Mouse (Mus musculus) right cerebral cortex, postnatal 4 days (tissue): ENCODE measurements around the gene Neurl3.

Experiments
- DNase-seq: peaks from one replicate; pipeline ENCODE4 v3.0.0-alpha.2; 2022

Gene Neurl3

GRCm38 (mm10) chr1:36296466-36297149 lies 22.1 kb upstream of the Neurl3 start:
- no peak for DNase-seq

DNA sequence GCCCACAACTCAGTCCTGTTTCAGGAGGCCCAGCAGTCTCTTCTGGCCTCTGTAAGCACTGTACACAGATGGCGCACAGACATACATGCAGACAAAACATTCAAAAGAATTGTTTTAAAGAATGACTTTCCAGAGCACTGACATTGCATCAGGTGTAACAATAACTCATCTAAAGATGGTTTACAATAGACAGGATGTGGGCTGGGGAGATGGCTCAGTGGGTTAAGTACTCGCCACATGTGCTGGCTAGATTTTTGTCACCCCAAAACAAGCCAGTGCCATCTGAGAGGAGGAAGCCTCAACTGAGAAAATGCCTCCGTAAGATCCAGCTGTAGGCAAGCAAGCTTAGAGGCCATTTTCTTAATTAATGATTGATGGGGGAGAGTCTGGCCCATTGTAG lies 19.9 kb upstream of the Neurl3 start:
- DNase-seq: no peak

DNA sequence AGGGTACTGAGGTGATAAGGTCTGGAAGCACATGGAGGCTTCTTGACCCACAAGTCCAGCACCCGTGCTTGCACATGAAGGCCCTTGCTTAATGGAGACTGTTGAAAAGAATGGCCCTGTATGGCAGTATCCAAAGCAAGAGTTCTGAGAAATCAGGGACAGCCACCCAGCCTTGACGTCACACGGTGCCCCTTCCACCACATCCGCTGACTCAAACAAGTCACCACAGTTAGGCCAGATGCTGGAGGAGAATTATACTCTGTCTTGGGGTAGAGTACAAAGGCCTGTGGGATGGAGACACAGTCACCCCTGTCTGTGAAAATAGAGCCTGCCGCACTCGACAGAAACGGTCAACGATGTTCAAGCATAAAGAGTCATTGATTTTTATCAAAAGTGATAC lies 19.0 kb upstream of the Neurl3 start:
- no peak for DNase-seq

- no peak for DNase-seq
These were observed 7.4 kb upstream of the Neurl3 start for GRCm38 (mm10) chr1:36281849-36282248.

GRCm38 (mm10) chr1:36280938-36281337 lies 6.5 kb upstream of the Neurl3 start:
- DNase-seq: no peak

- DNase-seq: peak; percentile 94
These were observed 4.7 kb upstream of the Neurl3 start for GRCm38 (mm10) chr1:36279202-36279601.

- peak; percentile 73 for DNase-seq
These were observed 3.0 kb upstream of the Neurl3 start for GRCm38 (mm10) chr1:36277267-36278060.

DNA sequence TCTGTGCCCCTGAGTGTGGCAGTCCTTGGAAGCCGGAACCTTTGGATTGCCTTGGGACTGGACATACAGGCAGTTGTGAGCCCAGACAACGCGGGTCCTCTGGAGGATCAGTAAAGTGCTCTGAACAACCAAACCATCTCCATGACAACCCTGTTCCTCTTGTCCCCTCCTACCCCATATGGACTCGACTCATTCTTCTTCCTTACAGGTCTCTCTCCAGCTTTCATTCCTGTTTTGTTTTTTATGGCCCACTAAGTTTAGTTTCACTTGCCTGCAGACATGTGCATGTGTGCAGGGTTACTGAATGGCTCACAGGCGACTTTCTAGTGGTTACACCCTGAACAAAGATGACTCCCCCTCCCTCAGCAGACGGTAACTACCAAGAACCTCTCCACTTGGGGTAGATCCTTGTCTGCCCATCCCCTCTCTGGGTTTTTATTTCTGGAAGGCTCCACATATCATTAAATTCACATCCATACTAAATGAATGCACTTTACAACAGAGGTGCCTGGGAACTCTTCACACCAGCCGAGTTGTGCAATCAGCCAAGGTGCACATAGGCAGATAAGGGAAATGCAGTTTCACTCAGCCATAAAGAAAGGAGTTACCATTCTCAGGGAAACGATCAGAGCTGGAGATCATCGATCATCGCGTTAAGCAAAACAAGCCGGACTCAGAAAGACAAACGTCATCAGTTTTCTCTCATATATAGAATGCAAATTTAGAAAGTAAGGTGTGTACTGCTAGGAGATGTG lies 1.3 kb upstream of the Neurl3 start:
- no peak for DNase-seq

- no peak for DNase-seq
These were observed 1.2 kb downstream of the Neurl3 start for GRCm38 (mm10) chr1:36273288-36273687.

- DNase-seq: no peak
These were observed 1.9 kb downstream of the Neurl3 start for GRCm38 (mm10) chr1:36272546-36272945.

DNA sequence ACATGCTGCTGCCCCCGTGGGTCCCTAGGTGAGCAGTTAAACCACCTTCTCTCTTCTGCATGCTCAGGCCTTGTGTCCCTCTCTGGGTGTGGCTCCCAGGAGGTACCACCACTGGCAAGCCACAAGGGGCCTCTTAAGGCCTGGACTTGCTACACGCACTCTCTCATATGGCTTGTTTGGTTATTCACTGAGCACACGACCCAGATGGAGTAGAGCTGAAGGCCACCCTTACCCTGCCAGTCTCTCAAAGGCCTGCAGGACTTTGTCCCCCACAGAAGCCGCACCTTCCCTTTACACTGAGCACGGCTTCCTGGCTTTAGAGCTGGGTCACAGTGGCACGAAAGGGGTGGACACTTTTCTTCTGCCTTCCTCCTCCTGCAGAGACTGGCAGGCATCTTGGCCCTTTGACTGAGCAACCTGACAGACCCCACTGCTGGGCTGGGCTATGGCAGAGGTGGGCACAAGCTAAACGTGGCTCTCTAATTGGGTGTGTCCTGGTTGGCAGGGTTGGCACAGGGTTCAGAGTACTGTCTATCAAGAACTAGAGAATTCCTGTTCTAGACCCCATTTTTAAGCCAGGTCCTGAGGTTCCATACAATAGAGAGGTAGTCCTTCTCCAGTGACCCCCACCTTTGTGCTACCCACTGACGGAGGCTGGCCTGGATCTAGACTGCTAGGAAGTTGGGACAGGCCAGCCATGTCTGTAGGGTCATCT lies 2.8 kb downstream of the Neurl3 start:
- no peak for DNase-seq

GRCm38 (mm10) chr1:36270666-36271065 lies 3.8 kb downstream of the Neurl3 start:
- DNase-seq: no peak

DNA sequence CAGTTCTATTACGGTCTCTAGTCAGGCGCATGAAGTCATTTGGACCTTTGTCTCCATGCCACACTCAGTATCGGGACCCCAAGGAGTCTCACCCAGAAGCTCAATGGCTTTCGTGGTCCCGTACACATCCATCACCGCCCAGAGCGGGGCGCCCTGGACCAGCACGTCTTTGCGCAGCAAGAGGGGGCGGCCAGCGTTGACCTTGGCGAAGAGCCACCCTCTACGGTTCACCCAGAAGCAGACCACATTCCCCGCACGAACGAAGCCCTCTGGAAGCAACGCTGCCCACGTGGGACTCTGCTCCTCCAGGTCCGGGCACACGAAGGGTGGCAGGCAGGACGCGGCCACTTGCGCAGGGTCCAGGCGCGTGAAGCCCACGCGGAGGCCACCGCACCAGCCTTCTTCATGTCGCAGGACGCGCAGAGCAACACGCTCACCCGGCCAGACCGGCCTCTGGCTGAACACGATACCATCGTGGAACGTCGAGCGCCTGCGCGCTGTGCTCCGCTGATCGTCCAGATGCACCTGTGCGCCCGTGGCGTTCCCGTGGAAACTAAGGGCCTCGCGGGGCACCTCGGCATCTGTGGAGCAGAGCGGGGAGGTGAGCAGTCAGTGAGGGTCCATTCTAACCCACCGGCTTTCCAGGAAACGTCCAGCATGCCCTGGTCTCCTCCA lies 5.2 kb downstream of the Neurl3 start:
- DNase-seq: no peak

DNA sequence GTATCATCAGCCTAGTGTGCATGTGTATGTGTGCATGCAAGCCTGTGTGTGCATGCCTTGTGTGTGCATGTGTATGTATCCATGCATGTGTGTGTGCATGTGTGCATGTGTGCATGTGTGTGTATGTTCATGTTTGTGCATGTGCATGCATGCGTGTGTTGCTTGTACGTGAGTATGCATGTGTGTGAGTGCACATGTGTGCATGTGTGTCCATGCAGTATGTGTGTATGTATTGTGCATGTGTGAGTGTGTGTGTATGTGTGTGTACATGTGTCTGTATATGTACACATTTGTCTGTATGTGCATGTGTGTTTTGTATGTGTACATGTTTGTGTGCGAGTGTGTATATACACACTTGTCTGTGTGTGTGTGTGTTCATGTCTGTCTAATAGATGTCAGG lies 6.9 kb downstream of the Neurl3 start:
- DNase-seq: no peak

- no peak for DNase-seq
These were observed 8.2 kb downstream of the Neurl3 start for GRCm38 (mm10) chr1:36266293-36266692.

GRCm38 (mm10) chr1:36263833-36264488 lies 10.5 kb downstream of the Neurl3 start:
- DNase-seq: no peak

DNA sequence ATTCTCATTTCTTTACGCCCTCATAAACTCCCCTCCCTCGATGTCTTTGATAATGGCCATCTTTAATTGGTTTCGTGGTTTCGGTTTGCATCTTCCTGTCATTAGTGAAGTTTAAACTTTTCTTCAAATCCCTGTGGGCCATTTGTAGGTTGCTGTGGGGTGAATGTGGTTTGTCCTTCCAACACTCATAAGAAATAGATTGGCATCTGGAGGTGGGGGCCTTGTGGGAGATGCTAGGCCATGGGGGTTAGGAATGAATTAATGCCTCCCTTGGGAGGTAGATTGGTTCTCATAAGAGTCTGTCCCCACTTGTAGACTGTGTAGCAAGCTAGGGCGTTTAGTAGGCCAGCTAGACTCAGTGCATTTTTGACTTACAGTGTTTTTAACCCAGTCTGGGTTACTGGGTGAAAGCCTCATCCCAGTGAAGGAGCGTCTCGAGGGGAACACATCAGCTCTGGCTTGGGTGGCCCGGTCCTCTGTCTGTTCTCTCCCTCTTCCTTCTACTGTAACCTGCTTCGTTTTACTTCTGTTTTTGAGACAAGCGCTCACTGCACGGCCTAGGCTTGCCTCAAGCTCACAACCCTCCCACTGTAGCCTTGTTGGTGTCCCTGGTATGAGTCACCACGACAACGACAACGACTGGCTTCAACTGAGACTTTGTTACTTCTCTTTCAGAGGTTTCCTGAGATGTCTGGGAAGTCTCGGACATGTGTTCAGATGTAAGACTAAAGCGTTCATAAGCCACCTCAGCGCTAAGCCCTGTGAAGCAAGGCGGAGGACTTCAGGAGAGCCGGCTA lies 12.6 kb downstream of the Neurl3 start:
- no peak for DNase-seq

DNA sequence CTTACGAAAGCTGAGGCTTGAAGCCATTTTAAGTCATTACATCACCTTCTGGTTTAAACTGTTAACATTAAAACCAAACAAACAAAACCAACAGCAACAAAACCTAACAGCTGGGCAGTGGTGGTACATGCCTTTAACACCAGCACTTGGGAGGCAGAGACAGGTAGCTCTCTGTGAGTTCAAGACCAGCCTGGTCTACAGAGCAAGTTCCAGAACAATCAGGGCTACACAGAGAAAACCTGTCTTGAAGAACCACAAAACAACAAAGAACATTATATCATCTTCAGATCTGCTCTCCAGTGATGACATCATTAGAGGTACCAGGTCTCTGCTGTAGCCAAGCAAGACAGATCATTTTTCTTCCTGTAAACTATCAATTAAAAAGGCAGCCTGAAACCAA lies 14.1 kb downstream of the Neurl3 start:
- DNase-seq: no peak

DNA sequence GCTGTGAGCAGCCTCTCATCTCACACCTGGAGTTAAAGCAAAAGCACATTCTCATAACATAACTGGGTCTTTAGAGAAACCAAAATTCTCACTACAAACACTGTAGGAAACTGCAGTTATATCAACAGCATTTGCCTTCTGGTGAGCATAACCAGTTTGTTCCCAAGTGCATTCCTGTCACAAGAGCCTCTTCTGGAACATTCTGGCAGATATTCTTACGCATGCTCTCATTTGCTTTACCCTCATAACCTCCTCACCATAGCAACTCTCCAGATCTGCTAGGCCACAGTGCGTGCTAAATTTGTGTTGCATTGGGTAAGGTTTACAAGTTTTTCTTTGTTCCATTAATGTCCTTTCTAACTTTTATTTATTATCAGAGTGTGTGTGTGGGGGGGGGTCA lies 15.2 kb downstream of the Neurl3 start:
- DNase-seq: no peak

DNA sequence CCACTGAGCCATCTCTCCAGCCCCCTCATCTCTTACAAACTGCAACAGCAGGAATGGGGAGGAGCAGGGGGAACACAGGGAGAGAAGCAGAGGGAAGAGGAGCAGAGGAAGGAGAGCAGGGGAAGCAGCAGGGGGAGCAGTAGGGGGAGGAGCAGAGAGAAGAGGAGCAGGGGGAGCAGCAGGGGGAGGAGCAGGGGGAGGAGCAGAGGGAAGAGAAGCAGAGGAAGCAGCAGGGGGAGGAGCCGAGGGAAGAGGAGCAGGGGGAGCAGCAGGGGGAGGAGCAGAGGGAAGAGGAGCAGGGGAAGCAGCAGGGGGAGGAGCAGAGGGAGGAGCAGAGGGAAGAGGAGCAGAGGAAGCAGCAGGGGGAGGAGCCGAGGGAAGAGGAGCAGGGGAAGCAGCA lies 15.8 kb downstream of the Neurl3 start:
- DNase-seq: no peak

DNA sequence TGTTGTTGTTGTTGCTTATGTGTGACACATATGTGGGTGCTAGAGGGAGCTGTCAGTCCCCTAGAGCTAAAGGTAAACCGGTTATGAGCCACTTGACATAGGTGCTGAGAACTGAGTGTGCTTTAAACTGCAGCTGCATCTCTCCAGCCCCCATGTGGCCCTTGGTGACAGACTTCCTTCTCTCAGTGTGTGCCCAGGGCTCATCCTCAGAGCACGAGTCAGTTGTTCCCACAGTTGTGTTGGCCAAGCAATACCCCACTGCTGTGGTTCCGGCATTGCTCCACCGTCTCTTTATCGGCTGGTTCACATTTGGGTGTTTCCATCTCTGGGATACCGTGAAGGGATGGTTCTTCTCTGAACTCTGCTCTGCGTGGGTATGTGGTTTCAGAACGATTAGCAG lies 17.2 kb downstream of the Neurl3 start:
- no peak for DNase-seq
